Mouse (Mus musculus) brain, embryonic 14.5 days (tissue): ENCODE data around the gene Fgf13.

Experiments used
- CTCF ChIP-seq: fragments of 200-500 bp; IDR thresholded peaks from 2 replicates; pipeline ENCODE4 v1.5.1; 2012; ENCODE audit warnings: inconsistent platforms, mild to moderate bottlenecking, moderate library complexity, borderline replicate concordance; ENCODE audit not compliant: insufficient read depth, insufficient read length; ENCODE audit errors: extremely low read depth
- POLR2A ChIP-seq: fragments of 200-500 bp; IDR thresholded peaks from 2 replicates; pipeline ENCODE4 v1.6.1; 2012; ENCODE audit warnings: mild to moderate bottlenecking, inconsistent platforms, borderline replicate concordance; ENCODE audit not compliant: poor library complexity, insufficient read depth, insufficient read length, severe bottlenecking; ENCODE audit errors: extremely low read depth

- TF ChIP-seq CTCF (no peak), POLR2A (no peak)
Measured at GRCm38 (mm10) chrX:59182323-59182722, 385.5 kb downstream of the Fgf13 start.
